Mouse (Mus musculus) heart, adult 2 months (tissue): ENCODE measurements around the gene 1700022I11Rik.

Experiments
- CTCF ChIP-seq: fragments of 200-600 bp; IDR thresholded peaks from 2 replicates; pipeline ENCODE4 v1.8.1; 2022; ENCODE audit warnings: antibody characterized with exemption, mild to moderate bottlenecking, moderate library complexity
- EP300 ChIP-seq: fragments of 200-500 bp; IDR thresholded peaks from 2 replicates; pipeline ENCODE4 v1.6.1; 2011; ENCODE audit warnings: low read depth, low read length, control low read depth; ENCODE audit not compliant: insufficient read depth
- POLR2A ChIP-seq: fragments of 200-500 bp; IDR thresholded peaks from 2 replicates; pipeline ENCODE4 v1.6.1; 2011; ENCODE audit warnings: mild to moderate bottlenecking, low read depth, low read length, control low read depth; ENCODE audit not compliant: insufficient read depth

GRCm38 (mm10) chr4:43029121-43029520, 59.7 kb downstream of the 1700022I11Rik start:
- TF ChIP-seq CTCF (no peak), POLR2A (no peak), EP300 (no peak)
